Mouse (Mus musculus): ENCODE results near the gene Scaf1. TPM values are rescaled to one million over a fixed set of nuclear protein-coding genes. Genes with fewer than 3 reads are reported as not detected.

The Scaf1 gene
- total RNA-seq, 1 experiment from 2014 or later: 17.0 TPM

GRCm38 (mm10) chr7:44960512-44960910 is 55.7 kb downstream of the Scaf1 start:
- no peak for ATAC-seq (replicated peaks; ENCODE audit: low read depth, poor library complexity, severe bottlenecking)

DNA sequence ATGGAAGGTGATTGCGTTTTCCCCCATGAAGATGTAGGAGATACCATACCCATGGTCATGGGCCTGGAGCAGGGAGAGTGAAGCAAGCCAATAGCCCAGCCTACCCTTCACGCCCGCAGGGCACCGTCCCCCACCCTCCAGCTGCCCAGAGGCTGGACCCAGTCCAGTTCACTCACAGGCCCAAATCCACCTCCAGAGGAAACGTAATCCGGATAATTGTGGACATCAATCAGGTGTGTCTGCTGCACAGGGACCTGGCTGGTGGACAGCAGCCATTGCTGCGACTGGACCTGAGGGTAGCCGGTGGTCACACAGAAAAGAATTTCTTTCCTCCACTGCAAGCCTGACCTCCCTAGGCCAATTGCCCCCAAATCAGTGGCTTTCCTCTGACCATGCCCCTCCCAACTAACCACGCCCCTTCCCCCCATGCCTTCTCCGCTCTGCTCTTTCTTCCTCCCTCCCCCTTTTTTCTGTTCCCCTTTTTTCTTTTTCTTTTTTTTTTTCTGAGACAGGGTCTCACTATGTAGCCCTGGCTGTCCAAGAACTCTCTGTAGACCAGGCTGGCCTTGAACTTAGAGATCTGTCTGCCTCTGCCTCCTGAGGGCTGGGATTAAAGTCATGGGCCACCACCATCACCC is 56.2 kb downstream of the Scaf1 start:
- no peak for ATAC-seq (replicated peaks; ENCODE audit: low read depth, poor library complexity, severe bottlenecking)

GRCm38 (mm10) chr7:44959281-44959680 is 56.9 kb downstream of the Scaf1 start:
- ATAC-seq (replicated peaks; ENCODE audit: low read depth, poor library complexity, severe bottlenecking): no peak

DNA sequence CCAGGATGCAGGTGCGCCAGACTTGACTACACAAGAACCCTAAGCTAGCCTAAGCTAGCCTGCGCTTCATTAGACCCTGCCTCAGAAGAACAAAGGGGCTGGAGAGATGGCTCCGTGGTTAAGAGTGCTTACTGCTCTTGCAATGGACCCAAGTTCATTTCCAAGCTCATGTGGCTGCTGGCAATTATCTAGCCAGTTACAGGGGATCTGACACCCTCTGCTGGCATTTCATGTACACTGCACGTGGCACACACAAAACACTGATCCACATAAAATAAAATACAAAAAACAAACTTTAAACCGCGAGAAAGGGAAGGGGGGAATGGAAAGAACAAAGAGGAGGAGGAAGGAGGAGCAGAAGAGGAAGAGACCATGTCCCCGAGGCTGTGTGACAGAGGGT is 58.0 kb downstream of the Scaf1 start:
- ATAC-seq (replicated peaks; ENCODE audit: low read depth, poor library complexity, severe bottlenecking): peak; percentile 46; the same call in 1 of the 2 replicates

- ATAC-seq (replicated peaks; ENCODE audit: low read depth, poor library complexity, severe bottlenecking): no peak
Measured at GRCm38 (mm10) chr7:44957183-44957835, 58.9 kb downstream of the Scaf1 start.

DNA sequence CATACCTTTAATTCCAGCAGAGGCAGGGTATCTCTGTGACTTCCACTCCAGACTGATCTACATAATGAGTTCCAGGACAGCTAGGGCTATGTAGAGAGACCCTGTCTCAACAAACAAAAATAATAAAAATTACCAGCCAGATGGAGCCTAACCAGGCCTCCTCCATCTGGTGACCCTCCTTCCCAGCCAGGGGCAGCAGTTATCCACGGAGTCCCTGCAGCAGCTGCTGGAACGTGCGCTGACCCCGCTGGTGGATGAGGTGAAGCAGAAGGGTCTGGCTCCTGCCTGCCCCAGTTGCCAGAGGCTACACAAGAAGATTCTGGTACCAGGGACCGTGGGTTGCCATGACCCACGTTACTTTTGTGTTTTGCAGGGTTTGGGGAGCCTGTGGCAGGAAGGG is 59.9 kb downstream of the Scaf1 start:
- no peak for ATAC-seq (replicated peaks; ENCODE audit: low read depth, poor library complexity, severe bottlenecking)

DNA sequence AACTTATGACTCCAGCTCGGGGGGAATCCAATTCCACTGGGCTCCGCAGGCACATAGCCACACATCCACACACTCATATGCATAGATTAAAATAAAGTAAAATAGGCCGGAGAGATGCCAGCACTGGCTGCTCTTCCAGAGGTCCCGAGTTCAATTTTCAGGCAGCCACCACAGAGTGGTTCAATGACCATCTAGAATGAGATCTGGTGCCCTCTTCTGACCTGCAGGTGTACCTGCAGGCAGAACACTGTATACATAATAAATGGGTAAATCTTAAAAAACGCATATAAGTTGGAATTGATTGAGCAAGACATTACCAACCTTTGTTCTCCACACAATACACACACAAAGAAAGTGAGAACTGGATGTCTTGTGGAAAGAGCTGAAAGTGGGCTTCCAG is 60.5 kb downstream of the Scaf1 start:
- no peak for ATAC-seq (replicated peaks; ENCODE audit: low read depth, poor library complexity, severe bottlenecking)

DNA sequence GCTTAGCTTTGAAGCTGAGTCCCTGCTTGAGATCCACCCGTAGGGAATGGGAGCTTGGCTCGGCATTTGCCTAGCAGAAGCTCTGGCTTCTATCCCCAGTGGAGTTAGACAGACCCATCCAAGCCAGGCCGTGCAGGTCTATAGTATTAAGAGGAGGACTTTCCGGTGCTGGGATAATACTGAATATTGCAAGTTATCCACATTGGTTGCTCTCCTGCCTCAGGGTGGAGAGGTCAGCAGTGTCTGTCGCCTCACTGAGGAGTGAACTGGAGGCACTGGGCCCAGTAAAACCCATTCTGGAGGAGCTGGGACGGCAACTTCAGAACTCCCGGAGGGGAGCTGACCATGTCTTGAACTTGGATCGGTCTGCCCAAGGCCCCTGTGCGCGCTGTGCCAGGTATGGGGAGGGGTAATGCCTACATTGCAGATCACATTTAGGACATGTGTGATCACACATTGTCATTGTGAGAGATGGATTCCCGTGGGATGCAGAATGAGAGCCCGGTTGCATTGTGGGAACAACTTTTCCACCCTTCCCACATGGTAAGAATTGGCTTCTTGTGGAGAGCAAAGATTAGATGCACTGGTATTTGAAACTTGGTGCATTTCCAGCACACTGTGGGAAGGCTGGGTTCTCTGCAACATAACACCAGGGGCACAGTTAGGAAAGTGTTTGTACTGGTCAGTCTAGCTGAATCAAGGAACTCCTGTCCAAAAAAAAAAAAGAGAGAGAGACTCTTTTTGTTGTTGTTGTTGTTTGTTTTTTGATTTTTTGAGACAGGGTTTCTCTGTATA is 61.9 kb downstream of the Scaf1 start:
- ATAC-seq (replicated peaks; ENCODE audit: low read depth, poor library complexity, severe bottlenecking): no peak

GRCm38 (mm10) chr7:44953561-44953960 is 62.6 kb downstream of the Scaf1 start:
- no peak for ATAC-seq (replicated peaks; ENCODE audit: low read depth, poor library complexity, severe bottlenecking)

Other genes starting within 250 kb of the Scaf1 start
- gene Nup62, start 200.3 kb downstream of the Scaf1 start, total RNA-seq (2017): 130 and 136 TPM in 2 replicates
- 0.55 and 0.73 TPM in 2 replicates for gene Il4i1, start 200.0 kb downstream of the Scaf1 start, total RNA-seq (2017)
- 2.1 and 2.7 TPM in 2 replicates for gene Atf5, start 199.7 kb downstream of the Scaf1 start, total RNA-seq (2017)
- gene Akt1s1, start 167.4 kb downstream of the Scaf1 start, total RNA-seq (2017): 19.7 and 29.0 TPM in 2 replicates
- 21.0 and 32.4 TPM in 2 replicates for gene Tbc1d17, start 167.3 kb downstream of the Scaf1 start, total RNA-seq (2017)
- 16.6 and 26.5 TPM in 2 replicates for gene Pnkp, start 159.2 kb downstream of the Scaf1 start, total RNA-seq (2017)
- 31.7 and 39.4 TPM in 2 replicates for gene Ptov1, start 146.6 kb downstream of the Scaf1 start, total RNA-seq (2017)
- 12.3 and 13.3 TPM in 2 replicates for gene Med25, start 123.7 kb downstream of the Scaf1 start, total RNA-seq (2017)
- 14.7 and 28.1 TPM in 2 replicates for gene Fuz, start 120.3 kb downstream of the Scaf1 start, total RNA-seq (2017)
- 22.4 and 31.1 TPM in 2 replicates for gene Ap2a1, start 86.9 kb downstream of the Scaf1 start, total RNA-seq (2017)
- not detected in 2 replicates for gene Tsks, start 73.2 kb downstream of the Scaf1 start, total RNA-seq (2017)
- gene Cpt1c, start 41.5 kb downstream of the Scaf1 start, total RNA-seq (2017): 0.23 and 1.2 TPM in 2 replicates
- gene Prmt1, start 29.8 kb downstream of the Scaf1 start, total RNA-seq (2017): 143 and 170 TPM in 2 replicates
- gene Irf3, start 18.7 kb downstream of the Scaf1 start, total RNA-seq (2017): 92.9 and 129 TPM in 2 replicates
- 29.5 and 33.8 TPM in 2 replicates for gene Bcl2l12, start 17.7 kb downstream of the Scaf1 start, total RNA-seq (2017)
- gene Rras, start 1.6 kb upstream of the Scaf1 start, total RNA-seq (2017): 1.1 TPM in 1 of 2 replicates, not detected in the other
- gene Prr12, start 36.5 kb upstream of the Scaf1 start, total RNA-seq (2017): 2.2 and 7.5 TPM in 2 replicates
- 66.0 and 71.2 TPM in 2 replicates for gene Nosip, start 46.1 kb upstream of the Scaf1 start, total RNA-seq (2017)
- 3.4 and 3.8 TPM in 2 replicates for gene Prrg2, start 46.3 kb upstream of the Scaf1 start, total RNA-seq (2017)
- 23.2 and 37.1 TPM in 2 replicates for gene Rcn3, start 75.9 kb upstream of the Scaf1 start, total RNA-seq (2017)
- gene Fcgrt, start 87.5 kb upstream of the Scaf1 start, total RNA-seq (2017): 4.0 and 4.7 TPM in 2 replicates
- 1,473 and 1,910 TPM in 2 replicates for gene Rps11, start 108.1 kb upstream of the Scaf1 start, total RNA-seq (2017)
- 3,242 and 3,932 TPM in 2 replicates for gene Rpl13a, start 112.4 kb upstream of the Scaf1 start, total RNA-seq (2017)
- not detected in 2 replicates for gene Gm45713, start 119.9 kb upstream of the Scaf1 start, total RNA-seq (2017)
- 5.8 and 13.0 TPM in 2 replicates for gene Flt3l, start 120.1 kb upstream of the Scaf1 start, total RNA-seq (2017)
- 35.2 and 59.8 TPM in 2 replicates for gene Pih1d1, start 137.9 kb upstream of the Scaf1 start, total RNA-seq (2017)
- 32.2 and 37.9 TPM in 2 replicates for gene Aldh16a1, start 138.2 kb upstream of the Scaf1 start, total RNA-seq (2017)
- gene Slc17a7, start 147.6 kb upstream of the Scaf1 start, total RNA-seq (2017): not detected in 2 replicates
- not detected in 2 replicates for gene Gfy, start 163.2 kb upstream of the Scaf1 start, total RNA-seq (2017)
- not detected in 2 replicates for gene Pth2, start 164.6 kb upstream of the Scaf1 start, total RNA-seq (2017)
- gene Ccdc155, start 188.5 kb upstream of the Scaf1 start, total RNA-seq (2017): 0.18 and 2.0 TPM in 2 replicates
- 6.7 and 17.4 TPM in 2 replicates for gene Dkkl1, start 195.8 kb upstream of the Scaf1 start, total RNA-seq (2017)
- 0.55 and 0.87 TPM in 2 replicates for gene Tead2, start 199.4 kb upstream of the Scaf1 start, total RNA-seq (2017)
- gene Cd37, start 222.8 kb upstream of the Scaf1 start, total RNA-seq (2017): 28.9 and 41.4 TPM in 2 replicates
- gene Slc6a16, start 224.7 kb upstream of the Scaf1 start, total RNA-seq (2017): not detected in 2 replicates